Mouse (Mus musculus) heart, adult 9 months (tissue): ENCODE measurements around the gene Tigit.

Source experiments
- DNase-seq, 2 experiments: peaks; one replicate each; pipeline ENCODE4 v3.0.0; 2022; ENCODE audit warnings: low spot score in 2 of 2

Tigit gene

GRCm38 (mm10) chr16:43668294-43668693 lies 4.3 kb upstream of the Tigit start:
- DNase-seq = no peak

DNA sequence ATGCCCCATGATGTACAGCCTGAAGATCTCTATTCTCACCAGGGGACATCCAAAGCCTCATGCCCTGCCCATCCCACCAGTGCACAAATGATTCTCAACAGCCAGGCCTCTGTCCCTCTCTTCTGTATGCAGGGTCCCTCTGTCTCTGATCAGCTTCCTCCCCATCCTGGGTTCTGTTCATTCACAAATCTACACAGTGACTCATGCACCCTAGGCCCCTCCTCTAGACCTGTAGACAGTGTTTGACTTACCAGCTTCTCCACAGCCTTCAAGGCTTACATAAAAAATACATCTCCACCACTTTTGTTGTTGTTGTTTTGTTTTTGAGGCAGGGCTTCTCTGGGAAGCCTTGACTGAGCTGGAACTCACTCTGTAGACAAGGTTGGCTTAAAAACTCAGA lies 915 bp upstream of the Tigit start:
- no peak for DNase-seq

GRCm38 (mm10) chr16:43662124-43663004 lies 1.6 kb downstream of the Tigit start:
- no peak for DNase-seq

- DNase-seq = no peak
These were observed 2.4 kb downstream of the Tigit start for GRCm38 (mm10) chr16:43661576-43661975.

DNA sequence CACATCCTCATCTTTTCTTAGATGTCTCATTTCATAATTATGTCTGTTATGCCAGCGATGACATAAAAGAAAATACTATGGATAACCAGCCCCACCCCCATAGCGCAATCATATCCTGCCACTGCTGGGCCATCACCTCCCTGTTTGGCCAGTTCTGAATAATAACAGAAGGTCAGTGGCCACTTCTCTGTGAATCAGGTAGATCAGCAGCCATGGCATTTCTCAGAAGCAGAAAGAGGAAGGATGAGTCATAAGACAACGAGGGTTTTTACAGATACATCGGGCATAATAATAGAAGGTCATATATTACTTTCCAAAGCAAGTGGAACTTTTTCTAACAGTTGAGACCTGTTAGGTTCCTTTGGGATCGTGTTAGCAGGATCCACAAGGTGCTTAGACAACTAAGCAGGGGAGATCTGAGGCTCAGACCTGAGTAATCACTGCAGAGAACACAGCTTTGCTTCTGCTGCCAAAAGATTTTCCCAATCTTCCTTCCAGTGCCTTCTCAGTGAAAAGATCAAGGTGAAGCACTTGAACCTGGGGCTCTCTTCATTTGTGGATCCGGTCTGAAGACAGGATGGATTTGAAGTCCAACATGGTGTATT lies 8.7 kb downstream of the Tigit start:
- DNase-seq = no peak

DNA sequence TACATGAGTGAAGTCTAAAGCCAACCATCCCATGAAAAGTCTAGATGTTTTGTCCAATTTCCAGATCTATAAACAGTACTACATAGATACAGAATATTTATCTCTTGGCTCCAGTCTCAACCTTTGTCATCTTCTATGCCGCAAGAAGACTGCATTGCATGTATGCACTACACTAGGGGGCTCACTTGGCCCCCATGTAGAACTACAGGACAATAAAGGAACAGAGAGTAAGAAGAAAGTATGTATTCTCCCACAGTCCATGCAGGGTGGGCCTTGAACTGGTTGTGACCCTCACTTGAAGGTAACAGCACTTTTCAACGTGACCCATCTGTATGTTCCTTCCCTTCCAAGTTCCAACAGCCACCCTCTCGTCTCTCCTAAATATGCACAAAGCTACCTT lies 9.7 kb downstream of the Tigit start:
- no peak for DNase-seq

DNA sequence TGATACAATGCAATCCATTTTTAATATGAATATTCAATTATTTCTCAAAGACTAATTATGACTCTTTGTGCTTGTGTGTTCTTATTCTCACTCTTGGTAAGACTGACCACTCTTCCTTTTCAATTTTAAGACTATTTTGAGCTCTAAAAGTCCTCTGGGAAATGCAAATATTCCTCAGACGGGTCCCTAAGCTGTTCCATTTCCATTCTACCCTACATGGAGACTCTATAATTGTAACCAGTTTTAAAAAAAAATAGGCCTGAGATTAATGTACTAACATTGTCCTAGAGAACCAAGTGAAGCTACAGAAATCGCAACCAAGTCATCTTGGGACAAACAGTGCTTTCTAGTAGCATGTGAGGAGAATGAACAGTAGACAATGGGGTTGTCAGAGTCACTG lies 10.7 kb downstream of the Tigit start:
- DNase-seq = no peak

DNA sequence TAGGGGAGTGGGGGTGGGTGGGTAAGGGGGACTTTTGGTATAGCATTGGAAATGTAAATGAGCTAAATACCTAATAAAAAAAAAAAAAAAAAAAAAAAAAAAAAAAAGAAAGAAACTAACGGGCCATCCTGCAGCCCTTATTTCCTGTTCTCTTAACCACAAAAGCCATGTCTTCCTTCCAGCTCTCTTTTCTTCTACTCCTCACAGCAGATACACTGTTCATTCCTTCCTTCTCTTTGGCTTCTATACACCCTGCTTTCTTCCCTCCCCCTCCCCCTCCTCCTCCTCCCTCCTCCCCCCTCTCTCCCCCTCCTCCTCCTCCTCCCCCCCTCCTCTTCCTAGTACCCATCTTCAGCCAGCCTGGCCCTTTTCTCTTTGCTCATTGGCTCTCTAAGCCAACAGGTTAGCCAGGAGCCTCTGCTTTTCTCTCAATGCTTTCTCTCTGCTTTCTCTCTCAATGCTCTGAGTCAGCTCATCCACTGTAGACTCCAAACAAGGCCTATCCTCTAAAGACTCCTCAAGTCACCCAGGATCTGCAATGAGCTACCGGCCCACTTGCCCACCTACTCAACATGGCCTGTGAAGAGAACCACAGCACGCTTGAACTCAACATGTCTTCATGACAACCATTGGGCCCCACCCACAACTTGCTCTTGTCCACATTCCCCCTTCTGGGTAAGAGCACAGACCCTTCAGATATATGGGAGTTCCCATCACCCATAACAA lies 13.4 kb downstream of the Tigit start:
- no peak for DNase-seq

DNA sequence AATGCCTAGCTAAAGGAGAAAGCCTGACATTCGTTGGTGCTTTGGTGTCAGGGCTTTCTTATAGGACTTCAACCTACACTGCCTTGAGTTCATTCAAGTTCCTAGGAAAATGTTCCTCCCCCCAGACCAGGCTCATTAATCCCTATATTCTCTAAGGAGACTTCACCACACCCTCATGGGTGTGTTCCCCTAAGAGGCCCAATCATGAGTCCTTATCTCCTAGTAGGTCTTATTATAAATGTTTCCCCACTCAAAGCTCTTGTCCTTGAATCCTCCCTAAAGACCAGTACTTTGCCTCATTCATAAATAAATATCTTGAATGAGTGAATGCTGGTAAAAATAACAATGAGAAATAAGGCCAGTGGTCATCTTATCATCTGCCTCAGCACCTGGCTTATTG lies 16.3 kb downstream of the Tigit start:
- DNase-seq = no peak

DNA sequence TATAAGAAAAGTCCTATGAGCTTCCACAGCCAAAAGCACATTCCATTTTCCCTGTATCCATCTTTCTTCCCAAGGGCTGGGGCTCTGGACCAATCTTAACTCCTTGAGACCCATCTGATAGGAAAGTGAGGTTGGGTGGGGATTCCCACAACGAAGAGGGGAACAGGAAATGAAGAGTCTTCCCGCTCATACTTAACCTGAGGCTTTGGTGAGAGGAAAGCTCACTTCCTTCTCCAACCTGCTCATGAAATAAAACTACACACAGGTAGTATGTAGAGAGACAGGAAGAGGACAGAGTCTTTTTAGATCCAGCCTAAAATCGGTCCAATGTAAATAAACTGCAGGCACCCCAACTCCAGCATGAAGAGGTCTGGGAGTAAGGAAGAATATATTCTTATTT lies 17.0 kb downstream of the Tigit start:
- no peak for DNase-seq

- no peak for DNase-seq
These were observed 18.1 kb downstream of the Tigit start for GRCm38 (mm10) chr16:43645879-43646278.

DNA sequence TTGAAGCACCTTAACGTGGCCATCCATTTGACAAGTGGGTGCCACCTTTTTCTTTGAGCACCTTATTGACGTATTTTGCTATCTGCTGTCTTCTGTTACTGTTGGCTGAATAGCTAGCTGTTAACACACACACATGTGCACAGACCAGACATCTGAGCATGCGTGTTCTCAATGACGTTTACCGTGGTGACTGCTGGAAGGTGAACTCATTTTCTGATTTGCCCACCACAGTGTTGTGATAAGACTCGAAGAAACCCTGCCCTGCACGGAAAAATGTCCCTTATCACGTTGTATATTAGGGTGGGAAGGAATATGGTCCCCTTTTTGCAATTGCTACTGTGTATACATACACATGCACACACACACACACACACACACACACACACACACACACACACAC lies 22.7 kb downstream of the Tigit start:
- DNase-seq = no peak

DNA sequence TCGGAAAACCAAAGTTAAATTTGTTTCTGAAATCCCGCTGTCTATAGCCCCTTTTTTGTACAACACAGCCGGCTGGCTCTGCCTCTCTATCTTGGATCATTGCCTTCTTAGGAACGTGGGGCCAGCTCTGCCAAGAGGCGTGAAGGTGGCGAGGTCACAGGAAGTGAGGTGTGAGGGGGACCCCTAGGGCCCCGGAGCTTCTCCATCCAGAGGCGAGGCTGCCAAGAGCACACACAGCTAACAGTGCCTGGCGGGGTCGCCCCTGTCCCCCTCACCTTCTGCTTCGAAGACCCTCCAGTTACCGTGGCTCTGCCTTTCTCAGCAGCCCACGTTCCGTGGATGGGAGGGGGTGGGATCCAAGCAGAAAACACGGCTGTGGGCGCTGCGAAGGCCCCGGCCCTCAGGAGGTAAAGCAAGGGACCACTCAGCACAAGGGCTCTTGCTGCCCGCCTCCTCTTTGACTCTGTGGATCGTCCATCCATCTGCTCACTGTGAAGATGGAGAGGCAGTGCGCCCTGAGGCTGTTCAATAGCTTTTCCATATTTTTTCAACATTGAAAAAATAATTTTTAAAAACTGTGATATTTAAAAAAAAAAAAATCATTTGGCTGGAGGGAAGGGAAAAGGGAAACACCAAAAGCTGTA lies 25.4 kb downstream of the Tigit start:
- DNase-seq = no peak

GRCm38 (mm10) chr16:43637241-43637640 lies 26.7 kb downstream of the Tigit start:
- DNase-seq = no peak

GRCm38 (mm10) chr16:43634037-43634436 lies 29.9 kb downstream of the Tigit start:
- no peak for DNase-seq

DNA sequence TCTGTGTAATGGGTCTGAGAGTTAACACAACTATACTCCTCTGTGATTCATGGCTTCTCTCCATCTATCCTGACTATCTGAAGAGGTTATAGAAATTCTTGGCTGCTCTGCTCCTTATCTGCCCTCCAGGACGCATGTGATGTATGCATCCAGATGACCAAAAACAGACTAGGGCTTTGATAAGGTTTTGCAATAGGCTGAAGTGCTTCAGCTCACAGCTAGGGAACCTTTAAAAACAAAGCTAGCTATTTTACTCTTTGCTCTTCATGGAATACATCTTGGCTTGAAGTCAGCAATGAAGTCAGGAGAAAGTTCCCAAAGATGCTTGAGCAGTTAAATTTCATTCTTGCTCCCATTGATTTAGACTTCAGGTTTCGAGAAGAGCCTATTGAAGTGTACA lies 32.2 kb downstream of the Tigit start:
- DNase-seq = no peak

DNA sequence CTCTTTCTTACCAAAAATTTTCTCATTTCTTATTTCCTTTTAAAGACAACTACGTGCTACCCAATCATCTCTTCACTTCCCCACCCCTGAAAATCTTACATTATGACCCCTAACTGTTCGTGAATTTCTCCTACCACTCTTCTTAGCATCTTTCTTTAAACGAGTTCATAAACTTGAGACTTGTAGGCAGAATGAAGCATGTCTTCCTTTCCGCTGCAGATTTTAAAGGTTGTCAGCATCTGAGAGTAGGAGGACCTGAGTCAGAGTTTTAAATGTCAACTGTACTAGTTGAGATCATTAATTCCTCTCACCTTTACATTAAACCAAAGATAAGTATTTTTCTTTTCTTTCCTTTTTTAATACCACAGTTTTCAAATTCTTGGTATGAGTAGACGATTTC lies 35.3 kb downstream of the Tigit start:
- no peak for DNase-seq

- DNase-seq = no peak
These were observed 38.0 kb downstream of the Tigit start for GRCm38 (mm10) chr16:43625956-43626355.

GRCm38 (mm10) chr16:43625289-43625688 lies 38.7 kb downstream of the Tigit start:
- peak in 1 of 2 experiments; percentile 41 for DNase-seq

GRCm38 (mm10) chr16:43624876-43625275 lies 39.1 kb downstream of the Tigit start:
- no peak for DNase-seq

DNA sequence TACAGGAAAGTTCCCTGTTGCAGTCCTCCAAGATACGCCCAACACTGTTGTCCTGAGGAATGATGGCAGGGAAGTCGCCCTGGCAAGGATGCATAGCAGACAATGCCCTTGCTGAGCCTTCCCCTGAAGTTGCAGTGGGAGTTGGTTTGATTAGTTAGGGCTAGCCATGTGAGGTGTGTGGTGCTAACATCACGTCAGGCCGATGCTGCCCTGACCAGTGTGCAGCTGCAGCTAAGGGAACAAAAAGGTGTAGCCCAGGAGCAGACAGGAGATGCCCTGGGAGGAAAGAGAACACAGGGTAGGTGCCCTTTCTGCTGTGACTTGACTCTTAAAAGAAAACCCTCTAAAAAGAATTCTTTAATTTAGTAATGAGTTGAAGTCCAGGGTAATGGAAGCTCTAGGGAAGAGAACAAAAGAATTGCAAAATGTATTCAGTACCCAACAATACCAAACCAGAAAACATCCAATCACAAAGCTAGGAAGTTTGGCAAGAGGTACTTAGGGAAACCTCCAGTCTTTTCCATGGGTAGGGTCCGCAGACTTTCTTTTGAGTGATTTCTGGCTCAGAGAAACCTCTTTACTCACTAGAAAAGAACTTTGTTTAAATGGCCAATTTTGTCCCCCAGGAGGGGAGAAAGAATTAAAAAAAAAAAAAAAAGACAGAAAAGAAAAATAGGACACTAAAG lies 40.5 kb downstream of the Tigit start:
- DNase-seq = no peak

- DNase-seq = no peak
These were observed 43.6 kb downstream of the Tigit start for GRCm38 (mm10) chr16:43620359-43620758.
